Mouse (Mus musculus): ENCODE results near the gene Cyp39a1. TPM values are rescaled to one million over a fixed set of nuclear protein-coding genes. Genes with fewer than 3 reads are reported as not detected.

The Cyp39a1 gene
- total RNA-seq, 2 experiments from 2014 or later, result 1.9 to 2.8 TPM

DNA sequence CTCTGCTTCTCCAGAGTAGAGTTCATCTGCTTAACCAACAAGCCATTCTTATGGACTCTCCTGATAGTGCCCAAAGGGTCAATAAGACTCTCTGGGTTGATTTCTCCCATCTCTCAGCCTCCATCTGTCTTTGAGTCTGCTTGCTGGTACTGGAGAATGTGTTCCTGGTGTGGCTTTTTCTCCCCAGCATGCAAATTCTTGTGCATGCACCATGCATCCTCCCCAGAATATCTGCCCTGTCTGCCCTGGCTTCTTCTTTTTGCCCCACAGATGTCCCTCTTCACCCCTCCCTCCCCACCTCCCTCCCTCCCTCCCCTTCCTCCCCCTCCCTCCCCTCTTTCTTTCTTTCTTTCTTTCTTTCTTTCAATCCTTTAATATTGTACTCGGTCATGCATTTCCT is 10.1 kb downstream of the Cyp39a1 start:
- no peak for DNase-seq (ENCODE audit: low spot score in 2 of 2)

DNA sequence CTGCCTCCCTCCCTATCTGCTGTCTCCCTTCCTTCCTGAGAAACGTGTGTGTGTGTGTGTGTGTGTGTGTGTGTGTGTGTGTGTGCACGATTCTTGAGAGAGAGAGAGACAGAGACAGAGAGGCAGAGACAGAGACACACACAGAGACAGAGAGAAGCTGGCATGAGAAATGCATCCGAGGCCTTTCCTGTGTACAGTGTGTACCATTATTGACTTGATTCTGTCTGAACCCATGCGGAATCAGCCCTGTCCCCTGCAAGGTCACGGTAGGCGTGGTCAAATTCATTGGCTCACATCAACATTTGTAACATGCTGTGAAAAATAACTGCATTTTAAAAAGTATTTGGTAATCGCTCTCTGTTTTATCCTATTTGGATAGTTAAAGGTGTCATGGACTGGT is 16.9 kb downstream of the Cyp39a1 start:
- DNase-seq (ENCODE audit: low spot score in 2 of 2), result no peak

GRCm38 (mm10) chr17:43684638-43685037 is 17.4 kb downstream of the Cyp39a1 start:
- DNase-seq (ENCODE audit: low spot score in 2 of 2), result no peak

- DNase-seq (ENCODE audit: low spot score in 2 of 2), result no peak
Observed at GRCm38 (mm10) chr17:43689591-43689990, 22.4 kb downstream of the Cyp39a1 start.

DNA sequence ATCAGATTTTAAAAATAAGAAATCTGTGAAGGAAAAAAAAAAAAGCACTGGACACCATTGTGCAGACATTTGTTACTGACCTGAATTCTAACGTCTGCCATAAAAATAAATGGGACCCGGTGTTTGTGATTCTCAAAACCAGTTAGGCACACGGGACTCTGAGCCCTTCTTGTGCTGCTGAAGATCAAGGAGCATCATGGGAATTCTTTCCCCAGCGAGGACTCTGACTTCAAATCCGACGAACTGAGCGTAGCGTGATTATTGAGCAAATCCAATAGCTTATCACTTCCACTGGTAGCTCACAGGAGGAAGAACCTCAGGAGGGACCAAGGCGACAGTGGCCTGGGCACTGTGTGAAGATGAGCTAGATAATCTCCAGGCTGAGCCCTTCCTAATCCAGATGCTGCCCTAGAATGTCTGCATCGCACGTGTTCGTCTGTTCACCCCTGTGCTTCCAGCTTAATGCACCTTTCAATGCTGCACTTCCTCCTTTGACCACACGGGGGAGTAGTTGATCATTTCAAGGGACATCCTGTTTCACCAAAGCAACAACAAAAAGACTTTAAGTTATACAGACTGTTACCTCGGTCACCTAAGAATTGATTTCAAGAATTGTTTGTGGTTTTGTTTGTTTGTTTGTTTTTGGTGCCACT is 31.9 kb downstream of the Cyp39a1 start:
- peak; percentile 73 to 75 for DNase-seq (ENCODE audit: low spot score in 2 of 2)

DNA sequence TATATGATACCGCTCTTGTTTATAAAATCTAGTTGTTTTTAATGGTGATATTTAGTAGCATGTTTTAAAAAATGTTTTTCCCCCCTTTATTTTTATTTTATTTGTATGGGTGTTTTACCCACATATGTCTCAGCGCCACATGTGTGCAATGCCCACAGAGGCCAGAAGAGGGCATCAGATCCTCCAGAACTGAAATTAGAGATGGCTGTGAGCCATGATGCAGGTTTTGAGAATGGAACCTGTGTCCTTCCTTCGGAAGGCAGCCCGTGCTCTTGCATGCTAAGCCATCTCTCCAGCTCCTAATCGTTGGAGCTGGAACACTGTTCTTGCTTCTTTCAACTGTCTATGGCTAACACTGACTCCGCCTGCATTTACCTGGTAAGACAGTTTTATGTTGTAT is 33.8 kb downstream of the Cyp39a1 start:
- DNase-seq (ENCODE audit: low spot score in 2 of 2), result peak; percentile 32 to 58

DNA sequence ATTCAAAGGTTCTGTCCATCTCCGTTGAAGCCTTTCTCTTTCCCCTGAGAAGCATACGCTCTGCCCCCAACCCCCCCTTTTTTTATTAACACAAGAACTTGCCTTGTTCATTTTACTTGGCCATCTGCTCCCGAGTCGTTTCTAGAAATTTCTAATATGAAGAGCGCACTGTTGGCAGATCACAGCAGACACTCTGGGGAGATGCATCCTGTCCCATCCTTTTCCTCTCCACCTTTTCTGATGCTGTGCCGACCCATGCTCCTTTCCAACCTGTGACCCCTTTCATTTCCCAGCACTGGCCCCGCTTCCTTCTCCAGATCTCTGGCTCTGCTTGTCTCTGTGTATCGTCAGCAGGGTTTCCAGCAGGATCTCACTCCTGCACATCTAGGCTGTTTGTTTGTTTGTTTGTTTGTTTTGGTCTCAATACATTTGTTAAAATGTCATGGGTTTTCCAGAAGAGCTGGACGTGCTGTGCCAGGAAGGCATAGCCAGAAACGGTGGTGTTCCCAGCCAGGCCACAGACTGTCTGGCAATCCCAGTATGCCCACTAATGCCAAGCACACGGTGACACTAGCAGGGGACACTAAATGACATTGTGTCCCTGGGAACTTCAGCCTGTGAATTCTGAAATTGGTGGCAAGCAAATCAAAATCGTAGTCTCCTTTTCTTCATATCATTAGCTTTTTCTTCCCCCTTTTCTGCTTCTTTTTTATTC is 37.1 kb downstream of the Cyp39a1 start:
- no peak for DNase-seq (ENCODE audit: low spot score in 2 of 2)

DNA sequence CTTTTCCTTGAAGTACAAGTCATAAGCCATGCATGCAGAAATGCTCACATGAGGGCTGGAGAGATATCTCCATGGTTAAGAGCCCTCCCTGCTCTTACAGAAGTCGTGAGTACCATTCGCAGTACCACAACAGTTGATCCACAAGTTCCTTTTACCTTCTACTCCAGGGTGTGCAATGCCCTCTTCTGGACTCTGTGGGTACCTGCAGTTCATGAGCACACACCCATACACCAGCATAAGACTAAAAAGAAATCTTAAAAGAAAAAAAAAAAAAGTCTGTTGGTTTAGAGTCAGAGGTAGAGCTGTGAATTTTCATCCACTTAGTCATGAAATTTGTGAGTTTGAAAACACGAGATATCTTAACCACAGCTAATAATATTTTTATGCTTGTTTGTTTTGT is 39.5 kb downstream of the Cyp39a1 start:
- DNase-seq (ENCODE audit: low spot score in 2 of 2), result no peak

GRCm38 (mm10) chr17:43707254-43707653 is 40.0 kb downstream of the Cyp39a1 start:
- no peak for DNase-seq (ENCODE audit: low spot score in 2 of 2)

- DNase-seq (ENCODE audit: low spot score in 2 of 2), result no peak
Observed at GRCm38 (mm10) chr17:43711557-43712352, 44.5 kb downstream of the Cyp39a1 start.

GRCm38 (mm10) chr17:43714191-43714590 is 47.0 kb downstream of the Cyp39a1 start:
- DNase-seq (ENCODE audit: low spot score in 2 of 2), result no peak

DNA sequence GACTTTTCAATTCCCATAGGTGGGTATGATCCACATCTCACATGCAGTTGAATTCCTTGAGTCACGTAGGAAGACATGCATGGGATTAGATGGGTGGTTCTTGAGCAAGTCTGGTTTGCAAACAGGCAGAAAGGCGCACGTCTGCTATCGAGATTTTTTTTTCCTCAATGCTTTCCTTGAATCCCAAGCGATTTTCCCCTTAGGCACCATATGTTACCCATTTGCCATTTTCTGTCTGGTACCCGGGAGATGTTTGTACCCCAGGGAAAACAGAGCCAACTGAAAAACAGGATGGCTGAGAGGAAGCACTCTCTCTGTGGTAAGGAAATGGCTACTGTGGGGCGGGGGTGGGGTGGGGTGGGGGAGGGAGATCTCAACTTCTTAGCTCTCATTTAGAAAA is 49.4 kb downstream of the Cyp39a1 start:
- DNase-seq (ENCODE audit: low spot score in 2 of 2), result no peak

GRCm38 (mm10) chr17:43719401-43719800 is 52.2 kb downstream of the Cyp39a1 start:
- no peak for DNase-seq (ENCODE audit: low spot score in 2 of 2)

DNA sequence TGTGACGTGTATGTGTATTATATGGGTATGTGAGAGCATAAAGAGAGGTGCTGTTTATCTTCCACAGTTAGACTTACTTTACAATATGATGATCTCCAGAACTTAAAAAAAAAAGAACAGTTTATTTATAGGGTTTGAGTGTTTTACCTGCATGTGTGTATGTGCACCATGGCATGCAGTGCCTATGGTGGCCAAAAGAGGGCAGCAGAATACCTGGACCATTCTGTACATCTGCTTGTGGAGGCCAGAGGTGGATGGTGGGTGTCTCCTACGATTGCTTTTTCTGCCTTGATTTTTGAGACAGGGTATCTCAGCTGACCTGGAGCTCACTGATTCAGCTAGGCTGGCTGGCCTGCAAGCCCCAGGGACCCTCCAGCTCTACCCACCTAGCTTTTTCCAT is 57.3 kb downstream of the Cyp39a1 start:
- DNase-seq (ENCODE audit: low spot score in 2 of 2), result no peak

DNA sequence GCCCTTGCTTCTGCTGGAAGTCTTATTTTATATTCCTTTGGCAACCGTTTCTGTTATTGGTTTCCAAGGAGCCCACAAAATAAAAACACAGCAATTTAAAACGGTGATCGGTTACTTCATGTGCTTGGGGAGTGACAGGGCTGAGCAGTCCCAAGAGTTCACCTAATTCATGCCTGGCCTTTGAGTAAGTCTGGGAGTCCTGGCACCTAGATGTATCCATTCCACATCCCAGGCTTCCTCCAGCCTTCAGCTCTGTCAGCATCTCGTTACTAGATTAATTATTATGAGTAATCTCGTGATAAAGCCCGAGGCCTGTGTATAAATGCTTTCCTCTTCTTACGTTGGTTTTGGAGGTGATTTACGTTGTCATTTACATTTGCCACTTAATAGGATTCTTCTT is 64.1 kb downstream of the Cyp39a1 start:
- no peak for DNase-seq (ENCODE audit: low spot score in 2 of 2)

DNA sequence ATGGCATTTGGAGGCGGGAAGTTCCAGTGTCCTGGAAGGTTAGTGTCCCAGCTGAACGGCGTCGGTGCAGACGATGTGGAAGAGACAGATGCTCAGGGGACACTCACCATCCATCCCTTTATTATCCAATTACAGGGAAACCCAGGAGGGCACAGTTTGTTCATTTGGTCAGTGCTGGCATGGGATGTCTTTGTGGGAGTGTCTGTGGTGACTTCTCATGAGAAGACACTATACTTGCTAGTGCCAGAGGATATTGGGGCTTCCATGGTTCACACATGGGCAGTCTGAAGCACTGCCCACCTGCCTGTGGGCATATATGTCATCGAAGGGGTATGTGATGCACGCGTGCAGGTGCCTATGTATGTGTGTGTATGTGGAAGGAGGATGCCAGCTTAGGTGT is 64.8 kb downstream of the Cyp39a1 start:
- DNase-seq (ENCODE audit: low spot score in 2 of 2), result no peak

DNA sequence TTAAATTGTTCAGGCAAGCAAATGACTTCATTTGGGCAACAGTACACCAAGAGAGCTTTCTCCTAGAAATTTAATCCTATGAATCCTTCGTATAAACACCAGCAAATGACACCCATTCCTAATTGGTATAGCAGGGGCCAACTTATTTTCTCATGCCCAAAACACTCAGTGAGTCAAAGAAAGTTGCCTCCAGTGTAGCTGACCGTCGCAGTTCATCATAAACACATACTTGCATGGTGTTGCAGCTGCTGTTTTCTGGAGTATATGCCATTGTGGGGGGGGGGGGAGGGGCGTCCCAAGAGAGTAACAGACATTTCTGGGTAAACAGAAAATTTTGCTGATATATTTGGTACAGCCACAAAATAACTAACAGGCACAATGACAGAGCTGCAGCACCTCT is 67.0 kb downstream of the Cyp39a1 start:
- DNase-seq (ENCODE audit: low spot score in 2 of 2), result no peak

GRCm38 (mm10) chr17:43743933-43744332 is 76.7 kb downstream of the Cyp39a1 start:
- DNase-seq (ENCODE audit: low spot score in 2 of 2), result no peak

- no peak for DNase-seq (ENCODE audit: low spot score in 2 of 2)
Observed at GRCm38 (mm10) chr17:43744425-43744824, 77.2 kb downstream of the Cyp39a1 start.

DNA sequence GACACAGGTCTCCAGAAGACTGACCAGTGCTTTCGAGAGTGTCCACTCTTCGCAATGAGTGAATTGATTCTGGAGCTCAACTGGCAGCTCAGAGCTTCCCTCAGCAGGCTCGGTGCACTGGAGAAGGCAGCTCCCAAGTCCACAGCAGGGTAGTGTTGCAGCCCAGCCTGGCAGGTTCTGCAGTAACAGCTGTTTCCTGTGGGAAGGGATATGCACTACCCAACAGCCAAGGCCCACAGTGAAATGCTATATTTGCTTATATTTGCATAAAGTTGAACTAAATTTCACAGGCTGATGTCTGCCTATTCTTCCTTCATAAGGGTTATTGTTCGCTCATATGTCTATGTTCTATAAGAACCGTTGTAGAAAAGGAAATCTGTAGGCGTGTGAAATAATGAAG is 83.9 kb downstream of the Cyp39a1 start:
- no peak for DNase-seq (ENCODE audit: low spot score in 2 of 2)

DNA sequence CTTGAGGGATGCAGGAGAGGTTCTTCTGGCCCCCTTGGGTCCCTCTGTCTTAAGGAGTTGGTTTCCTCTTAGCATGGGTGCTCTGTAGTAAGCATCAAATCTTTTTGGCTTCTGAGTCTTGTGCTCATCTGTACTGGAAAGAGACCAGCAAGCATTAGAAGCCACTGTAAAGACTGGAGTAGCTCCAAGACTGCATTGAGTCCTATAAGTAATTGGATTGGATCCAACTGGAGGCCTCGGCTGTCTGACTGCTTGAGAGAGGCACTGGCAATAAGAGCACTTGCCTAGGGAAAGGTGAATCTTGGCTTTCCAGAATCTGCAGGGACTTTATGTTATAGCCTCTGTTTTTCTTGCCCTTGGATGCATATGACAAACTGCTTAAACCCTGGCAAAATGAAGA is 85.6 kb downstream of the Cyp39a1 start:
- DNase-seq (ENCODE audit: low spot score in 2 of 2), result no peak

GRCm38 (mm10) chr17:43754687-43755086 is 87.5 kb downstream of the Cyp39a1 start:
- no peak for DNase-seq (ENCODE audit: low spot score in 2 of 2)
